Mouse (Mus musculus): ENCODE data around the gene Hspbap1. TPM values are rescaled to one million over a fixed set of nuclear protein-coding genes. Genes with fewer than 3 reads are reported as not detected.
A peak's percentile ranks its signal among the peaks of the same experiment; 100 is the strongest.

The Hspbap1 gene
- polyA plus RNA-seq, 1 experiment, result 15.9 TPM

DNA sequence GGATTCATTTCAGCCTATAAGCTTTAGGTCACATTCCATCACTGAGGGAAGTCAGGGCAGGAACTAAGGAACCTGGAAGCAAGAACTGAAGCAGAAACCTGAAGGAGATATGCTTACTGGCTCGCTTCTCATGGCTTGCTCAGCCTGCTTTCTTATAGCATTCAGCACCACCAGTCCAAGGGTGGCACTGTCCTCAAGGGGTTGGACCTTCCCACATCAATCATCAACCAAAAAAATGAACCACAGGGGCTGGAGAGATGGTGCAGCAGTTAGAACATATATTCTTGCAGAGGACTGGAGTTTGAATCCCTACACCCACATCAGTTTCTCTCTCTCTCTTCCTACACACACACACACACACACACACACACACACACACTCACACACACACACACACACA is 5.2 kb upstream of the Hspbap1 start:
- Histone ChIP-seq H3K4me3 (ENCODE audit: control insufficient read depth, low read depth, low read length) (no peak overlapping the region), H3K27me3 (ENCODE audit: control insufficient read depth, insufficient read depth, low read length) (no peaks in the 10 kb centered on the region), H3K36me3 (ENCODE audit: control insufficient read depth, insufficient read depth, low read length) (no peaks in the 10 kb centered on the region), H3K4me1 (ENCODE audit: control insufficient read depth, insufficient read depth, low read length) (peaks cover 6% of the 10 kb centered on the region), H3K27ac (ENCODE audit: control insufficient read depth, insufficient read depth, low read depth, low read length) (no peak overlapping the region)
- no peak for TF ChIP-seq CTCF (IDR thresholded peaks at IDR 0.05; ENCODE audit: control insufficient read depth, insufficient read depth, insufficient replicate concordance, low read depth, low read length)
- TF ChIP-seq POLR2A (IDR thresholded peaks at IDR 0.05; ENCODE audit: control insufficient read depth, low read depth, low read length), result no peak

DNA sequence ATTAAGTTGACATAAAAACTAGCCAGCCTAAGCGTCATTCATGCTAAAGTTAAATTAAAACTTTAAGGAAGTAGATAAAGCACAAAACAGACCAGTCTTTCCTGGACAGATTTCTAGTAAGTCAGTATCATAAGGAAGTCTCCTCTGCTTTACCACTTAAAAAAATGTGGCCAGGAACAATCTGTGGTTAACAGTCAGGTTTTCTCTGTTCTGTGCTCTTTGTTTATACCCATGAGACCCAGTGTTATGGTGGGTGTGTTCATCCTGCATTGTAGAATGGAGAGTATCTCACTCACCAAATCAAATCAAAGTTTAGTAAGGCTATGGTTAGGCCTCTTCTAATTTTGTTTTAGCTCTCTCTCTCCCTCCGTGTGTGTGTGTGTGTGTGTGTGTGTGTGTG is 4.7 kb upstream of the Hspbap1 start:
- Histone ChIP-seq H3K4me3 (ENCODE audit: control insufficient read depth, low read depth, low read length) (no peak overlapping the region), H3K27ac (ENCODE audit: control insufficient read depth, insufficient read depth, low read depth, low read length) (no peak overlapping the region), H3K27me3 (ENCODE audit: control insufficient read depth, insufficient read depth, low read length) (no peaks in the 10 kb centered on the region), H3K36me3 (ENCODE audit: control insufficient read depth, insufficient read depth, low read length) (no peaks in the 10 kb centered on the region), H3K4me1 (ENCODE audit: control insufficient read depth, insufficient read depth, low read length) (peaks cover 8% of the 10 kb centered on the region)
- TF ChIP-seq POLR2A (IDR thresholded peaks at IDR 0.05; ENCODE audit: control insufficient read depth, low read depth, low read length), result no peak
- no peak for TF ChIP-seq CTCF (IDR thresholded peaks at IDR 0.05; ENCODE audit: control insufficient read depth, insufficient read depth, insufficient replicate concordance, low read depth, low read length)

DNA sequence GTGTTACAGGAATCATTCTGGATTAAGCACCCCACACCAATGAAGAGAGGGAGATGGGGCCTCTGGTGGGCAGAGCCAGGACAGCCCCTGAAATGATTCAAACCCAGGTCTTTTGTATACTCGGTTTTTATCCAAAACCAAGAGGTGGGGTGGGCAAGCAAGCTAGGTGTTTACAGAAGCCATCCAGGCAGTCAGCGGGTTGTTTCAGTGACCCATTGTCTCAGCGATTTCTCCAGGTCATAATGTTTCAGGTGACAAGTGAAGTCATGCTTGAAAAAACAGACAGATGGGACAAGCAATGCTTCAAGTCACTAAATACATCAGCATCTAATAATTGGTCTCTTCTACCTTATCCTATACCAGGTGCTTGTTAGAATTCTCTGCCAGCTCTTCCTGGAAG is 3.8 kb upstream of the Hspbap1 start:
- H3K4me3 ChIP-seq (ENCODE audit: control insufficient read depth, low read depth, low read length), result no peak overlapping the region
- TF ChIP-seq POLR2A (IDR thresholded peaks at IDR 0.05; ENCODE audit: control insufficient read depth, low read depth, low read length) (no peak), CTCF (IDR thresholded peaks at IDR 0.05; ENCODE audit: control insufficient read depth, insufficient read depth, insufficient replicate concordance, low read depth, low read length) (no peak)
- no peak overlapping the region for H3K27ac ChIP-seq (ENCODE audit: control insufficient read depth, insufficient read depth, low read depth, low read length)

DNA sequence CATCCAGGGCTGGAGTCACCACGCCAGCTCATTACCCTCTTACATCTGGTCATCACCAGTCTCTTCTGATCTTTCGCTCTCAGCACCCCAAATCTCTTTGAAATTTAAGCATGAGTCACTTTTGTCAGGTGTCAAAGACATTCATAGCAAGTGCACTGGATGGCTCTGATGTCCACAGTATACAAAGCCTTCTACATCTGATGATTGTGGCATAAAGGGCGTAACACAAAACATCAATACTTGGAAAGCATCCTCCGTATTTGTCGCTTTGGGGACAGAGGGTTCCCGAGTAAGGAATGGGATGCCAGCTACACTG is 1.7 kb upstream of the Hspbap1 start:
- peak overlapping the region; percentile 77 for H3K4me3 ChIP-seq (ENCODE audit: control insufficient read depth, low read depth, low read length)
- TF ChIP-seq POLR2A (IDR thresholded peaks at IDR 0.05; ENCODE audit: control insufficient read depth, low read depth, low read length) (no peak), CTCF (IDR thresholded peaks at IDR 0.05; ENCODE audit: control insufficient read depth, insufficient read depth, insufficient replicate concordance, low read depth, low read length) (no peak)
- H3K36me3 ChIP-seq (ENCODE audit: control insufficient read depth, insufficient read depth, low read length), result no peaks in the 10 kb centered on the region
- H3K4me1 ChIP-seq (ENCODE audit: control insufficient read depth, insufficient read depth, low read length), result peaks cover 10% of the 10 kb centered on the region
- no peaks in the 10 kb centered on the region for H3K27me3 ChIP-seq (ENCODE audit: control insufficient read depth, insufficient read depth, low read length)
- H3K27ac ChIP-seq (ENCODE audit: control insufficient read depth, insufficient read depth, low read depth, low read length), result no peak overlapping the region

More for the DNA sequence above, 3.8 kb upstream of the Hspbap1 start:
- Histone ChIP-seq H3K4me1 (ENCODE audit: control insufficient read depth, insufficient read depth, low read length) (peaks cover 12% of the 10 kb centered on the region), H3K27me3 (ENCODE audit: control insufficient read depth, insufficient read depth, low read length) (no peaks in the 10 kb centered on the region), H3K36me3 (ENCODE audit: control insufficient read depth, insufficient read depth, low read length) (no peaks in the 10 kb centered on the region)

DNA sequence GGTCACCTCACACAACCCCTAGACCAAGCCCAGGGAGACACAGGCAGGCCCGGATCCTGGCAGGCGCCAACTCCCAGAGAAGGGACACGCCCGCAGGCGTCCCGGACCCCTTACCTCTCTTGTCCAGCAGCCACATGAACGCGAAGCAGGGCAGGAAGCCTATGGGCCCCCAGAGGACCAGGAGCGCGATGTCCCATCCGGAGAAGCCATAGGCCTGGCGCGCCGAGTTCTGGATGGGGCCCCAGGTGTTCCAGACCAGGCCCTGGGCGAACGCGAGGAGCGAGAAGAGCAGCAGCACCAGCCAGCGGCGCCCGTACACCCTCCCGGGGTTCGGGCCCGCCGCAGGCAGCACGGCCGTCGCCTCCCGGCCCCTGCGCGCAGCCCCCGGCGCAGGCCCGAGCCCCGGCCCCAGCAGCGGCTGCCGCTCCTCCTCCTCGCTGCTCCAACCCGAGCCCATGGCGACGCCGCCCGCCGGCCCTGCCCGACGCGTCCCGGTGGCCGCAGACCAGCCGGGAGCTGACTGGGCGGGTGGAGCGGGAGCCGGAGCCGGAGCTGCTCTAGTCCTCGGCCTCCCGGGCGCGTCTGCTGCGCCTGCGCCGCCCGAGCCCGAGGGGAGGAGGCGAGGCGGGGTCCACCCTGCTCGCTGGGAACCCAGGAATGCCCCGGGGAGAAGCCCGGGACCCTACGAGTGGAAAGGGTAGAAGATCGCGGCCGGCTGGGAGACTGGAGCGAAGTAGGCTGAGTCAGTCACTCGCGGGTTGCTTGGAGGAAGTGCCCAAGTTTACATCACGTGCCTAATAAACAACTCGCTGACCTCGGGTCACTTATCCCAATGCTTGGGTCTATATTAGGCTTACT is 1.2 kb upstream of the Hspbap1 start, which contains the start of gene Dirc2:
TSS of gene Dirc2 (minus strand) at position 572 of the 858 bp plus-strand sequence.
- H3K27ac ChIP-seq (ENCODE audit: control insufficient read depth, insufficient read depth, low read depth, low read length), result peak within 1 kb of the TSS; percentile 61
- no peaks in the 10 kb centered on the region for H3K27me3 ChIP-seq (ENCODE audit: control insufficient read depth, insufficient read depth, low read length)
- peak within 1 kb of the TSS; percentile 100 for H3K4me3 ChIP-seq (ENCODE audit: control insufficient read depth, low read depth, low read length)
- peaks cover 10% of the 10 kb centered on the region for H3K4me1 ChIP-seq (ENCODE audit: control insufficient read depth, insufficient read depth, low read length)
- TF ChIP-seq POLR2A (IDR thresholded peaks at IDR 0.05; ENCODE audit: control insufficient read depth, low read depth, low read length) (peak; percentile 41), CTCF (IDR thresholded peaks at IDR 0.05; ENCODE audit: control insufficient read depth, insufficient read depth, insufficient replicate concordance, low read depth, low read length) (no peak)
- H3K36me3 ChIP-seq (ENCODE audit: control insufficient read depth, insufficient read depth, low read length), result no peaks in the 10 kb centered on the region

DNA sequence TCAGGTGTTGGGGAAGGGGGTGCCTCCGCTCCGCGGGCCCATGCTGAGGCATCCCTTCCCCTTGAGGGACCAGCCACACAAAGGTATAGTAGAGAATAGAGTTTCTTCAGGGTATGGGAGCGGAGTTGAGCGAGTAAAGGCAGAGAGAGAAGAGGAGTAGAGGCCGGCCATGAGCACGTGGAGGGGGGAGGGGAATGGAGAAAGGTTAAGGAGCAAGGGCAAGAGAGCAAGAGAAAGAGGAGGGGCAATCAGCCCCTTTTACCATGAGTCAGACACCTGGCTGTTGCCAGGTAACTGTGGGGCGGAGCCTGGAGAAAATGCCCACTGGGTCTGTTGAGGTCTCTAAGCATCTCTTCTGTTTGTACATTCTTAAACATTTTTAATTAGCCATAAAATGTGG is 966 bp downstream of the Hspbap1 start:
- TF ChIP-seq POLR2A (IDR thresholded peaks at IDR 0.05; ENCODE audit: control insufficient read depth, low read depth, low read length) (no peak), CTCF (IDR thresholded peaks at IDR 0.05; ENCODE audit: control insufficient read depth, insufficient read depth, insufficient replicate concordance, low read depth, low read length) (no peak)

DNA sequence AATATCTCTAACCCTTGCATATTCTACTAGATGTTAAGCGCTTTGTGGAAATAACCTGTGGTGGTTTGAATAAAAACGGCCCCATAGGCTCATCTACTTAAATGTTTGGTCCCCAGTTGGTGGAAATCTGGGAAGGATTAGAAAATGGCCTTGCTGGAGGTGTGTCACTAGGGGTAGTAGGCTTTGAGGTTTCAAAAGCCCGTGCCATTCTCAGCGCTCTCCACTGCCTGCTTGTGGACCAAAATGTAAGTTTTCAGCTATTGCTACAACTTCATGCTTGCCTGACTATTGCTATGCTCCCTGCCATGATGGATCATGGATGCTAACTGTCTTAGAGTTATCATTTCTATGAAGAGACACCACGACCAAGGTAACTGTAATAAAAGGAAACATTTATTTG is 1.4 kb downstream of the Hspbap1 start:
- TF ChIP-seq CTCF (IDR thresholded peaks at IDR 0.05; ENCODE audit: control insufficient read depth, insufficient read depth, insufficient replicate concordance, low read depth, low read length) (no peak), POLR2A (IDR thresholded peaks at IDR 0.05; ENCODE audit: control insufficient read depth, low read depth, low read length) (no peak)
- peaks cover 10% of the 10 kb centered on the region for H3K4me1 ChIP-seq (ENCODE audit: control insufficient read depth, insufficient read depth, low read length)
- H3K27me3 ChIP-seq (ENCODE audit: control insufficient read depth, insufficient read depth, low read length), result no peaks in the 10 kb centered on the region
- no peak overlapping the region for H3K27ac ChIP-seq (ENCODE audit: control insufficient read depth, insufficient read depth, low read depth, low read length)
- no peaks in the 10 kb centered on the region for H3K36me3 ChIP-seq (ENCODE audit: control insufficient read depth, insufficient read depth, low read length)
- no peak overlapping the region for H3K4me3 ChIP-seq (ENCODE audit: control insufficient read depth, low read depth, low read length)

More for the DNA sequence above, 966 bp downstream of the Hspbap1 start:
- peak overlapping the region; percentile 55 for H3K4me3 ChIP-seq (ENCODE audit: control insufficient read depth, low read depth, low read length)
- H3K27me3 ChIP-seq (ENCODE audit: control insufficient read depth, insufficient read depth, low read length), result no peaks in the 10 kb centered on the region
- H3K4me1 ChIP-seq (ENCODE audit: control insufficient read depth, insufficient read depth, low read length), result peaks cover 10% of the 10 kb centered on the region
- H3K36me3 ChIP-seq (ENCODE audit: control insufficient read depth, insufficient read depth, low read length), result no peaks in the 10 kb centered on the region
- H3K27ac ChIP-seq (ENCODE audit: control insufficient read depth, insufficient read depth, low read depth, low read length), result no peak overlapping the region
